Mouse (Mus musculus) CD4-positive, CD25-positive, alpha-beta regulatory T cell (primary cell): ENCODE measurements around the gene Gm9767. TPM values are rescaled to one million over a fixed set of nuclear protein-coding genes. Genes with fewer than 3 reads are reported as not detected.

Experiments
- polyA plus RNA-seq: library from polyadenylated mRNA; unstranded; fragments of 100-300 nt; shearing (Covaris generic); gene quantifications from one replicate; pipeline ENCODE4 v1.2.1, GENCODE M21; 2017

Gene Gm9767
- not detected for polyA plus RNA-seq

DNA sequence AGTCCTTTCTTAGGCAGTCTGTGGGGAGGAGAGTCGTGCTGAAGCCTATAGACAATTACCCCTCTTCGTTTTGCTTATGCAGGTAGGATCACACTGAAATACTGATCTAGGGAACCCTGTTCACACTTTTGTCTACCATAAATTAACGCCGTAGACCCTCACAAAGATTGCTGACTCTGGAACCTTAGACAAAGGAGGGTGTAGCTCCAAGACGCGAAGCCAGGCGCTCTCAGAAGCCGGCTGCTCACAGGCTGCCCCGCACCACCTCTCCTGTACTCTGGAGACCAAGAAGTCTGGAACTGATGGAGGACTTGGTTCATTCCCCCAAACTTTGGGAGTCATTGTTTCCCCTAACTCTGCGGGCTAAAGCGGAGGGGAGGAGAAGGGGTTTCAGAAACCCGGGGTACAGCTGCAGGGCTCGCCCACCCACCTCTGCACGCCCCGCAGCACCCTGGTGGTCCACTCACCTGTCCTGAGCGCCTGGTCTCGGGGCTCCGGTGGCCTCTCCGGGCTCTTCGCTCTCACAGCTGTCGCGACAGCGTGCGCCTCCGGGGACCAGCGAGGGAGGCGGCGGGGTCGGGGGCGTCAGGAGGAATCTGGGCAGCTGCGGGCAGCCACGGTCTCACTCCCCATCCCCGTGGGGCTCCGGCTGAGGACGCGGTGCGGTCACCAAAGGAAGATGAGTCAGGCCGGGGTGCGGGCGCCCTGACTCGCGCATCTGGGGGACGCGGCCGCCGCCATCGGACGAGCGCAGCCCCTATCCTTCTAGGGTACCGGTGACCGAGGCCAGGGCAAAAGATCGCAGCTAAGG, at the start of gene Gm9767:
Gm9767 (plus strand) TSS at position 585 of the 811 bp plus-strand sequence.

DNA sequence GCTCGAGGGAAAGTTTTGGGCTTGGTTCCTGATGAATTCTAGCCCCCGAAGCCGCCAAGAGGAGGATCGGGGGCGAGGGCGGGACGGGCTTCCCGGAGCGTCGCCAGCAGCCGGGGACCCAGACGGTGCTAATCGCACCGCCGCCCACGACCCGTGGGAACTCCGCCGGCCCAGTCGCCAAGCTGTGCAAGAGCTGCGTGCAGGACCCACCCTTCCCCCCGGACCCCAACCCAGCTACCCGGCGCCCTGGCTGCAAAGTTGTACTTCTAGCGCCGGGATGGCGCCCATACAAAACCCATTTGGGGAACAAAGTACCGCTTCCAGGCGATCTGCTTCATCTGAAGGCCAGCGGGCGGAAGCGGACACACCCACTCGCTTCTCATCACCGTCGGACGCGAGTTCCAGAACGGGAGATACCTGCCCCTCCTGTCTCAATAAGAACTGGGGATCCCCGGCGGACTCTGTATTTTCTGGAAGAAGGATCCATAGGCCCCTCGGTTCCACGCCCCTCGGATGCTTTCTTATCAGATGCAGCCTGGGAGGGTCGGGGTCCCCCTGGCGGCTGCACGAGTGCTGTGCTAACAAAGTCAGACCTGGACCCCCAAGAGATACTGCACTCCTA, 577 bp downstream of the Gm9767 start, which contains the start of gene Tmem200a:
Tmem200a (minus strand) TSS at position 532 of the 622 bp plus-strand sequence.

Other genes with a start within 250 kb of the Gm9767 start
- 0.11 TPM for gene Tmem200a, start 797 bp downstream of the Gm9767 start, polyA plus RNA-seq
- 1.7 TPM for gene Samd3, start 151.5 kb downstream of the Gm9767 start, polyA plus RNA-seq